Mouse (Mus musculus) retina, embryonic 14.5 days (tissue): Measurements from ENCODE around the gene Fgd6.
A peak's percentile ranks its signal among the peaks of the same experiment; 100 is the strongest.

Experiments
- DNase-seq: peaks from one replicate; pipeline ENCODE4 v3.0.0-alpha.2; 2015; ENCODE audit warnings: low spot score

Gene Fgd6

GRCm38 (mm10) chr10:94035658-94036374, at the start of gene Fgd6, which contains the start of gene Vezt:
Fgd6 (plus strand) TSS chr10:94036001.
Vezt (minus strand) TSS chr10:94035817.
- DNase-seq: peak; percentile 100

GRCm38 (mm10) chr10:93994136-93994535, 41.7 kb upstream of the Fgd6 start:
- no peak for DNase-seq

DNA sequence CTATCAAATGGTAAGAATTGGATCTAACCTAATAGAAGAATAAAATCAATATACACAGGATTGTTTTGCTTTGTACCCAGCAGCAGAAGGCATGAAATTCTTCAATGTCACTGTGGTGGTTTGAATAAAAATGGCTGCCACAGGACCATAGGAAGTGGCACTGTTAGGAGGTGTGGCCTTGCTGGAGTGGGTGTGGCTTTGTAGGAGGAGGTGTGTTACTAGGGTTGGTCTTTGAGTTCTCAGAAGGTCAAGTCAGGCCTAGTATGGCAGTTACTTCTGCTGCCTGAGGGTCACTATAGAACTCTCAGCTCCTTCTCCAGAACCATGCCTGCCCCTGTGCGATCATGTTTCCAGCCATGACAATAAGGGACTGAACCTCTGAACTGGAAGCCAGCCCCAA, 40.7 kb upstream of the Fgd6 start:
- DNase-seq: no peak

DNA sequence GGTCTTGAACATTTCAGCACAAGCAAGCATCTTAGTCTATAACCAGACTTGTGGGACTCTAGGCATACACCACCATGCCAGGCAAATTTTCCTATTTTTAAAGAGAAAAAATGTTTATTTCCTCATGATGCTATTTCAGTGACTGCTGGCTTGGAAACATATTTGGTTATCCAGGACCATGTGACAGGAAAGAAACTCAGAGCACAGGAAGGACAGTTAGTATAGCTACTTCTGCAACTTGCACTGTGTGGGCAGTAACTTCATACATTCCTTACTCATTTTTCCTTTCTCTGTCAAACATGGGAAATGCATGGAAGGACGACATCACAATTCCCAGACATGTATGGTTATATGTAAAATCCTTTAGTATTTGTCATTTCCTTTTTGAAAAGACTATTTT, 36.4 kb upstream of the Fgd6 start:
- DNase-seq: no peak

GRCm38 (mm10) chr10:94000223-94000622, 35.6 kb upstream of the Fgd6 start:
- DNase-seq: no peak

GRCm38 (mm10) chr10:94008356-94008755, 27.4 kb upstream of the Fgd6 start:
- DNase-seq: no peak

DNA sequence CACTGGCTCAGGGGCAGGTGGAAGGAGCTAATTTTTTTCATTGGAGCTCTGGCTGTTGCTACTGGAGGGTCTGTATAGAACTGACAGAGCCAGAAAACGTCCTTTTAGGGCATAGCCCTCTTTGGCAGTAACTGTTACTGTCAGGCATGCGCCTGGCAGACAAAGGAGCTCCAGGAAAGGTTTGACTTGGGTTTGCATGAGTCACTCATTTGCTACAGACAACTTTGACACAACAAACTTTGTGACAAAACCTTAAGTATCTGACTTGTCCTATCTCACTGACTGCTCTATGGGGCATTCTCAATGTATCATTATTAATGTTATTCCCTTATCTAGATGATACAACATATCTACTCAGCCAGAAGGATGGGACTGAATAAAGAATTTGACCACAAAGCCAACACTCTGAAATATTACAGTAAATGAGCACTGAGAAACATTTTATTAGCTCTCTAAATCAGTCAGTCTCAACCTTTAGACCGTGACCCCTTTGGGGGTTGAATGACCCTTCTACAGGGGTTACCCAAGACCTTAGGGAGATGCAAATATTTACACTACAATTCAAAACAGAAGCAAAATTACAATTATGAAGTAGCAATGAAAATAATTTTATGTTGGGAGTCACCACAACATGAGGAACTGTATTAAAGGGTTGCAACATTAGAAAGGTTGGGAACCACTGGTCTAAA, 25.7 kb upstream of the Fgd6 start:
- DNase-seq: no peak

DNA sequence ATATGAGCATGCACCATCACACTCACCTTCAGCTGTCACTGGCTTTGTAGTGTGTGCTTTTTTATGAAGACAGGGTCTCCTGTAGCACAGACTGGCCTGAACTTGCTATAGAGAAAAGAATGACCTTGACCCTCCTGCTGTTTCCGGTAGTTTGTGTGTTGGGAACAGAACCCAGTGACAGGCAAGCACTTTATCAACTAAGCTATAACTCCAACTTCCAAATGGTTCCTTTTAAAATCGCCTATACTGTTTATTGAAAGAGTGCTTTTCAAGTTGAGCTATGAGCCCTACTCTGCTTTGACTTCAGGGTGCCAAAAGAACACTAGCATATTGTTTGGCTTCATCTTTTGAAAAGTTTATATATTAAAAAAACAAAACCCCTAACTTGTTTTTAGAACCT, 24.8 kb upstream of the Fgd6 start:
- DNase-seq: no peak

- peak; percentile 69 for DNase-seq
Measured at GRCm38 (mm10) chr10:94013196-94013595, 22.6 kb upstream of the Fgd6 start.

GRCm38 (mm10) chr10:94014200-94014599, 21.6 kb upstream of the Fgd6 start:
- no peak for DNase-seq

GRCm38 (mm10) chr10:94017455-94017854, 18.3 kb upstream of the Fgd6 start:
- no peak for DNase-seq

- DNase-seq: no peak
Measured at GRCm38 (mm10) chr10:94020587-94020986, 15.2 kb upstream of the Fgd6 start.

GRCm38 (mm10) chr10:94021059-94021458, 14.7 kb upstream of the Fgd6 start:
- no peak for DNase-seq

DNA sequence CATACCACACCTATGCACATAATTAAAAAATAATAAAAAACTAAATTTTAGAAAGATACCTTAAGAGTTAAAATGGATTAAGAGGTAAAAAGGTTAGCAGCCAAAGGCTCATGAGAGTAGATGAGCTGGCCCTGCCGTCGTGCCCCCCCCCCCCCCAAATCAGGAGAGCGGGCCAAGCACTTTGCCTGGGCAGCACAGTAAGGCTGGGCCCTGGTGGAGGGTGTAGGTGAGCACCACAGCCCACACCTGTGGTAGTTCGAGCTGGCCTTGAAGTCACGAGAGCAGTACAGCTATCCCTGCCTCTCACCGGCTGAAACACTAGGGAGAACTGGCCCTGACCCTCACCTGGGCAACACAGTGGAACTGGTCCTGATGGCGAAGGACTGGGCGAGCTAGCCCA, 10.7 kb upstream of the Fgd6 start:
- no peak for DNase-seq

DNA sequence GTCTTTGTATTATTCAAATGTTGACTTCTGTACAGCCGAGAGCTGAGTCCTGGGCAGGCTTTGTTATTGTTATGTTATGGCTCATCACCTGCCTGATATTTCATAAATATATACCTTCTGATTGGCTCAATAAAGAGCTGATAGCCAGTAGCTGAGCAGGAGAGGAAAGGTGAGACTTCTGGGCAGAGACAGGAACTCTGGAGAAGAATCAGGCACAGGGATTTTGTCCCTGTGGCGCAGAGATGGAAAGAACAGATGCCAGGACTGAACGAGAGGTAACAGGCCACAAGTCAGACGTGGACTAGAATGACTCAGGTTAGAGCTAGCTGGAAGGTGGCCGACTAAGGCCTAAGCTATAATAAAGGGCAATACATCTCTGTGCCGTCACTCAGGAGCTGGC, 7.3 kb upstream of the Fgd6 start:
- DNase-seq: no peak

DNA sequence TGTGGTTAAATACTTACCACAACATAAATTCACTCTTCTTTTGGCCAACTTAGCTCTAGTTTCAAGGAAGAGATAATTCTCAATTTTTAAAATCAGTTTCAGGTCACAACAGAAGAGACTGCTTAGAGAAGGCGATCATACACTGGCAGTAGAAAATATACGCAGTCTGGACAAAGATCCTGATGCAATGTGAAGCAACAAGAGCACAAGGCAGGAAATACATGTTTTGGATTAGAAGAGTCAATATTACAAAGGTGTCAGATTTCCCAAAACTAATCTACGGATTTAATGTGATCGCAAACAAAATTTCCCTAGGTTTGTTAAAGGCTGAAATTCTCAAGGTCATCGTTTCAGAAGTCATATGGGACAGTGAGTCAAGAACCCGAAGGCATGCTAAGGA, 4.6 kb upstream of the Fgd6 start:
- no peak for DNase-seq

GRCm38 (mm10) chr10:94034876-94035657, 734 bp upstream of the Fgd6 start:
- DNase-seq: peak; percentile 64

DNA sequence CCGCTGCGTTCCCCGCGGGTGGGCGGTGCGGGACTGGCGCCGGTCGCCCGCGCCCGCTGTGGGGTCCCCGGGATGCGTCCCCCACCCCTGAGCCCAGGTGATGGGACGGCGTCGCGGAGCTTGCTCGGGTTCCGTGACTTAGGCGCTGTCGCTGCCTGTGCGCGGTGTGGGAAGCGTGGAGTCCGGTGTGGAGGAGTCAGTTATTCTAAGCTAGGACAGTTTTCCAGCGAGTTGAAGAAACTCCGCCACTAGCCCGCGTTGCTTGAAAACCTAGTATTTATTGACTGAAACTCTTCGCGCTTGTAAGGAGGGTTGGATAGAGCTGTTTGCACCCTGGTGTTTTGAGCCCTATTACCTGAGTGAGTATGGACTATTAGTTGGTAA, 566 bp downstream of the Fgd6 start:
- peak; percentile 51 for DNase-seq

DNA sequence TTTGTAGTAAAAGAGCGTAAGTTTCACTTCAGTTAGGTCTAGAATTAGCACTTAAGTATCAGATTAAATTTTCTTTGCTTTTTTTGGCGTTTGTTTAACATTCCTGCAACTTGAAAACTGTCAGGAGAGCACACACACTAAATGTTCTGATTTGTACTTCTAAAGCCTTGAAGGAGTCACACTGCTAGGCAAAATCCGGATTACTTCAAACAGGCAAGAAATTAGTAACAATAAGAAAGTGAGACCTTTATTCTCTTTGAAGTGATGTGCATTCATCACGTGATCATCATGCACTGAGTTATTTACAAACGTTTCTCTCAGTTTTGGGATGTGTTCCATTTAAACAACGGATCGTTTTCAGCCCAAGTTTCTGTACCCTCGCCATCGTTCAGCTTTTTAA, 1.4 kb downstream of the Fgd6 start:
- DNase-seq: peak; percentile 12

DNA sequence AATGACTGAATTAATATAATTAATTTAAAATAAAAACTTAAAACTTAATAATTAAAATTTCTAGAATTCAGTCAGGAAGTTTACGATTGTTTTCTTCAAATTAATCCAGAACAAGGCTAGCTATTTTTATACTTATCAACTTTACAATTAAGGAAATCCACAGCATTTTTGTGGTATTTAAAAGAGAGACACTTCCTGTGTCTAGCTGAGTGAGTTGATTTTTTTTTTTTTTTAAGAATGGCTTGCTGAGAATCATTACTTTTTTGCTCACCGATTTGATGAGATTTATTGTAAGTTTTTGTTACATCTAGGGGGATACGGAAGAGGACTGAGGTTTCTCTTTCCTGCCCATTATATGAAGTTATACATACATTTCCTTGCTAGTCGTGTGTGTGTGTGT, 1.8 kb downstream of the Fgd6 start:
- no peak for DNase-seq

DNA sequence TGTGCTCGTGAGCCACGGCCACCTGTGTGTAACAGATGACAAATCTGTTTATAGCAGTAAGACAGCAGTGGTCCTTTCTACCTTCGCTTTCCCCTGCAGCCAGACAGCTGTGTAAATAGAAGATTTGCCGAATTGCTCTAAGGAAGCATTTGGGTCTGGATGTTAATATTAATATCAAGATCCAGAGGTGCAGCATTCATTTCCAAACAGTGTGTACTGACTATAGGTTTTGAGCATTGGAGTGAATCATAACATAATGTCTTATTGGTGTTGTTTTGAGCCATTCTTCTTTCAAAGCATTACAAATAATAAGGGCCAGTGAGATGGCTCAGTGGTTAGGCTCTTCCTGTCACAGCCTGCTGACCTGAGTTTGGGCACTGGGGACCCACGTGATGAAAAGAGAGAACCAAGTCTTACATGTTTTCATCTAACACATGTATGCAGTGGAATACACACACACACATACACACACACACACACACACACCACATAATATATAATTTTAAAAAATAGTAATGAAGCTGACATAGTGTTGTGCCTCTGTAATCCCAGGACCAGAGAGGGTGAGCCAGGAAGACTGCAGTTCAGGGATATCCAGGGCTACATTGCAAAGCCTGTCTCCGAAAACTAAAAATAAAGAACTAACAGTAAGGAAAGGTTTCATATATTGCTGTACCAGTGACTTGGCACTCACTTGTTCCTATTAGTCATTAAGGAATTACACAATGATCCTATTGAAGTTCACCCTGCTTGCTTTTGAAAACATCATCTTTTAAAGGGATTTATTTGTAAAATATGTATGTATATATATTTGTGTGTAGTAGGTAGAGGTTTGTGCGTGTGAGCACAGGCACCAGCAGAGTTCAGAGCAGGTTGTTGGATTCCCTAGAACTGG, 2.8 kb downstream of the Fgd6 start:
- DNase-seq: no peak

DNA sequence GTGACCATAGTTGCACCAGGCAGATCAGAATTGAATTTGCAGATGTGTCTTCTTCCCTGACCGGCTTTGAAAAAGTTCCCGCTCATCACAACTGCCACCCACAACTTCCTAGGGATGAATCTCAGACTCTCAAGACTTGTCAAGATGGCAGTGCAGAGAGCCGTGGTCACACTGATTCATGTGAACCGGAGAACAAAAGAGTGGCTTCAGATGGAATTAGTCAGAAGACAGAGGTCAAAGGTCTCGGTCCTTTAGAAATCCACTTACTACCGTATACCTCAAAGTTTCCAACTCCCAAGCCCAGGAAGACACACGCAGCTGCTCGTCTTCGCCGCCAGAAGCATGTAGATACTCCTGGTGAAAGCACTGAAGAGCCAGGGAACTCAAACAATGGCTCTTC, 8.1 kb downstream of the Fgd6 start:
- DNase-seq: no peak
